Mouse (Mus musculus): ENCODE measurements at regions not wholly inside any gene's neighbourhood (a gene's known extent, or its start where the extent isn't known, plus 50 kb on each side); places are given as distances from the start of the nearest gene placed in this dataset.
"Not testable (repeated sequence)": the region's sequence is repeated elsewhere in the genome, so short reads cannot be mapped to it uniquely, and the experiment has no call there.

DNA sequence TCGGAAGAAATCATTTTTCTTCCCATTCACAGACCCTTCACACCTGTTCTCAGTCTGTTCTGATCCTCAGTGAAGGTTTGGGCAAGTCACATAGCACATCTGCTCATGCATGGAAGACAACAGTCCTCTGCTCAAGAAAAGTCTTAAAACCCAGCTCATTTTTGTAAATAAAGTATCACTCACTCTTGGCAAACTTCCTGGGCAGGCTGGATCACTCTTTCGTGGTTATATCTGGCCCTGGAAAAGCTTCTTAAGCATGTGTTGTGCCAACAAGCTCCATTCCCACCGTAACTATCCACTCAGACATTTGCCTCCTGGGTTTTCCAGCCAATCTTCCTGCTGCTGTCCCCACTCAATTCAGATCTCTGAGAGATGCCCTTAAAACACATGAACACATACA is 103.2 kb upstream of the Cep85l start:
- peak; percentile 60 for DNase-seq (ENCODE audit: low read depth)

DNA sequence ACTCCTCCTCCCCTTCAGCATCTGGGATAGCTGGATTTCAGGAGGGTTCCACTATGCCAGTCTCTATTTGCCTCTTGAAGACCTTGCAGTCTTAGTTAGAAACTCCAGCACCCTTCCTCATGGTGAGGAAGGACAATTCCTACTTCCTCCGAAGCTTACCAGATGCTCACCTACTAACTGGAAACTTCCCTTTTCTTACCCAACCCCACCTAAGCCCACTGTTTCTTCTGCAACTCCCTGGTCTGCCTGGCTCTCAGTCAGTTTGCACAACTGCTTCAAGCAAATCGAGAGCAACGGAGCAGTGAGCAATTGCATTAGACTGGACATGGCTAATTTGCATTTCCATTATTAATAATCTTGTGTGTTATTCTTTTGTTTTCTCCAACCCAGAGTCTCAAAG is 90.5 kb upstream of the Cep85l start:
- no peak for DNase-seq (ENCODE audit: low read depth)

DNA sequence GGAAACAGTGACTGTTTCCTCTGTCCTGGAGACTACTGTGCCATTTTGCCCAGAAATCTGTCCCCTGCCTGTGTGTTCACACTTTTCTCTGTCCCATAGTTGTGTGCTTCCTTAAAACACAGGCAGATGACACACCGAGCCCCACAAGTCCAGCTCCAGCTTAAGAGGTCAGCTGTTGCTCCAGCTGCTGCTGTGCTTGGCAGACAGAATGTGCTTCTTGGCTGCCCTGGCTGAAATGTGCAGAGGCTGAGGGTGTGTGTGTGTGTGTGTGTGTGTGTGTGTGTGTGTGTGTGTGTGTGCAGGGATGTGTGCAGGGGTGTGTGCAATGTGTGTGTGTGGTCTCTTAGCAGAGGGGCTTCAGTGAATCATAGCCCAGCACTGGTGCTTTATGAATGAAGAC is 89.9 kb upstream of the Cep85l start:
- peak; percentile 30 for DNase-seq (ENCODE audit: low read depth)

DNA sequence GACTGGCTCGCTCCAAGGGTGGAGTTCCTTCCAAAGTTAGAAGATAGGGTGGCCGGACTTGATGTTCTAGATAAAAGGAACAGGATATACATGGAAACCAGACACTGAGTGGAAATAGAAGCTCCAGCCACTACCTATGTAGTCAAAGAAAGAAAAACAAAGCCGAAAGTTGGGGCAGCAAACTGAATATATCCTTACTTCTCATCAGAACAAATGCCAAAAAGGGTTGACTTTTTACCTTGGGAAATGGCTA is 88.5 kb upstream of the Cep85l start:
- no peak for DNase-seq (ENCODE audit: low read depth)

DNA sequence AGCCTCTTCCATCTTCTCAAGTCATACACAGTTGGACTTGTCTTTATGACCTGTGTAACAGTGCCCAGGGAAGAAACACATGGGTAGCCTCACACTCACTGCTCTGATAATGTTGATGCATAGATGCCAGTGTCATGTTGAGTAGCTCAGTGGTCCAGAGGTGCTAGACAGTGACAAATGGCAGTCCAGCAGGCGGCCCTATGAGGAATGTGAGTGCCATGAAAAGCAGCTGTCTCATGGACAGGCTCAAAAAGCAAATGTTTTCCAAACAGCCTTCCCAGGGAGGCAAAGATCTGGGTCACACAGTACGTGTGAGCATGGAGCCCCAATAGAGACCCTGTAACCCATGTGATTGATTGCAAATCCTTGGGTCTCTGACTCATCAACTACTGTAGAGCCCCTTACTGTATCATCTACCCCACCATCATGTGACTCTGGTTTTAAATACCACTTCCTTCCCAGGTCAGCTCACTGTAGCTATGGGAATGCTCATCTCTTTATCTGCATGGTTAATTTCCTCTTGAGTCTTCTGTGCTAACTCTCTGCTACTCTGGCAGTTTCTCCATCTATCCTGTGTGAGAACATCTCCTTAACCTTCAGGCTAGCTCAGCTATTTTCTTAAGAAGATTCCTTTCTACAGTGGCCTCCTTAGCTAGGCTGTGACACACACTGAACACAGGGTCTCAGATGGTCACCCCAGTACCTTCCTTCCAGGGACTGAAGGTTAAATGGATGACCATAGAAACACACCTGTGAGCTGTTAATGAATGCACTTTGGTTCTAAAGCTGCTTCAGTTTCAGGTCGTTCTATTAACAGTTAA is 87.9 kb upstream of the Cep85l start:
- no peak for DNase-seq (ENCODE audit: low read depth)

DNA sequence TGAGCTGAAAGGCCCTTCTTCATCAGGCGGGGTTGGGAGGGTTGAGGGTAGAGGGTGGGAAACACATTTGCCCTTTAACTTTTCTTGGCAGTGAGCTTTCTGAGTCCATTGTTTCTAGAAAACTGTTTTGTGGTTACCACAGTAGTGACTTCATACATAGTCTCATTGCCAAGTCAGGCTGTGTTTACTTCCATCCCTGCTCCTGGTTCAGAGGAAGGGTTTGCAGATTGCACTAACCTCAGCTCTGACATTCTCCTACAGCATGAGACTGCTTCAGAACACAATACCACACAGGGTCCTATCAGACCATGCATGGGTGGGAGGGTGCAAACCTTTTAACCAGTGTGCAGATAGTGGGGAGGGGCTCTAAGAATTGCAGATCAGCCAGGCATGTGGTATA is 87.1 kb upstream of the Cep85l start:
- peak; percentile 49 for DNase-seq (ENCODE audit: low read depth)

DNA sequence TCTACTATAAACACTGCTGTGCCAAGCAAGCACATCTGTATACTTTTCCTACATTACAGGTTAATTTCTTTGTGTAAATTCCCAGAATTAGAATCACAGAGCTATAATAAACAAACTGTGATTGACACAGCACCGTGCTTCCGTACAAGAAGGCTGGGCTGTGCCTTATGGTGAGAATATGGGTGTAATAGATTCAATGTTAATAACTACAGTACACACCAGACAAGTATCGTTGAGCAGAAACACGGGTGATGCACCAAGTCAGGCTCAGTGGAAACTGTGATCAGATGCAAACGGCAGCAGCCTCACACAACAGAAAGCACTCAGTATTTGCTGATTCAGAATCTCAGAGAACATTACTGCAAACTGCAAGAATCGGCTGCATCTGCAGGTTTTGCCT is 86.5 kb upstream of the Cep85l start:
- DNase-seq (ENCODE audit: low read depth): no peak

DNA sequence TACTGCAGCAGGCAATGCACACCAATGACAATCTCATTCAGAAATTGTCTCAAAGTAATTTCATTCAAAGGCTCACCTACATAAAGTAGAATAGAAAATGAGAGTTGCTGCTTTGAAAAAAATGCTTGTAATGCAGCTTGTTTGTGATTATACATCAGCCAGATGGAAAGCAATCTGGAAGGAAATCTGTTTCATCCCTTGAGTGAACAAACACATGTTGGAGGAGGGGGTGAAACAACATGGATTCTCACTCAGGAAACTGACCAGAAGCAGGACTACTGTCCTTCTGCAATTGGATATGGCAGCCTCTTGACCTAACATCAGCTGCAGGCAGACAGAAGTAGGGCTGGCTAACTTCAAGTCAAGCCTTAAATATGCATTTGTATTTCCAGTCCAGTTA is 84.8 kb upstream of the Cep85l start:
- no peak for DNase-seq (ENCODE audit: low read depth)

DNA sequence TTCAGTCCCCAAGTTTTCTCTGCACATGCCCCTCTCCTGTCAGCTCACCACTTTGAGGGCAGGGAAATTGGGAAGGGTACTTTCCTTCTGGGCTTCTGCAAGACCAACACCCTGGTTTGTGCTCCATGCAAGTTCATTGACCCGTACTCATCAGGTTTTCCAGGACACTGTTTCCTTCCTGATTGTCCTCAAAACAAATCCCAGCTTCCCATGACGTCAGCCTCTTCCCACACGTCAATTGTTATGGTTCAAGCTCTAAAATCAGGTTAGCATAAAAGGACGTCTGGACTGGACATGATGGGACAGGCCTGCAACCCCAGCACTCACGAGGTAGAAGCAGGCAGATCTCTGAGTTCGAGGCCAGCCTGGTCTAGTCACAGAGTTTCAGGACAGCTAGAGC is 84.3 kb upstream of the Cep85l start:
- no peak for DNase-seq (ENCODE audit: low read depth)

DNA sequence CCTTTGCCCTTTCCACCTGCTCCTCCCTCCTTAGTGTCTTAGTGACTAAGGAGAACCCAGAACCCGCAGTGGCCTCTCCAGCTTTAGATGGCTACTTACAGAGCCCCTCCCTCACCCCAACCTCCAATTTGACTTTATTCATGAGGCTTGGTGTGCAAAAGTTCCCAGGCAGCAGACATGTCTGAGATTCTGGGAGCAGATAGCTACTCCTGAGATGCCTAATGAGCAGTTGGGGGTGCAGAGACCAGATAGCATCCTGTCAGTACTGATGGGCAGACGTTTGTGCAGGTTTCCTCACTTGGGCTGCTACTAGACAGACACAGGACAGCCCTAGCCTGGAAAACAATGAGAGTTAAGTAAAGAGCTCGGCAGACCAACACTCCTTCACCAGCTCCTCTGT is 83.7 kb upstream of the Cep85l start:
- no peak for DNase-seq (ENCODE audit: low read depth)

DNA sequence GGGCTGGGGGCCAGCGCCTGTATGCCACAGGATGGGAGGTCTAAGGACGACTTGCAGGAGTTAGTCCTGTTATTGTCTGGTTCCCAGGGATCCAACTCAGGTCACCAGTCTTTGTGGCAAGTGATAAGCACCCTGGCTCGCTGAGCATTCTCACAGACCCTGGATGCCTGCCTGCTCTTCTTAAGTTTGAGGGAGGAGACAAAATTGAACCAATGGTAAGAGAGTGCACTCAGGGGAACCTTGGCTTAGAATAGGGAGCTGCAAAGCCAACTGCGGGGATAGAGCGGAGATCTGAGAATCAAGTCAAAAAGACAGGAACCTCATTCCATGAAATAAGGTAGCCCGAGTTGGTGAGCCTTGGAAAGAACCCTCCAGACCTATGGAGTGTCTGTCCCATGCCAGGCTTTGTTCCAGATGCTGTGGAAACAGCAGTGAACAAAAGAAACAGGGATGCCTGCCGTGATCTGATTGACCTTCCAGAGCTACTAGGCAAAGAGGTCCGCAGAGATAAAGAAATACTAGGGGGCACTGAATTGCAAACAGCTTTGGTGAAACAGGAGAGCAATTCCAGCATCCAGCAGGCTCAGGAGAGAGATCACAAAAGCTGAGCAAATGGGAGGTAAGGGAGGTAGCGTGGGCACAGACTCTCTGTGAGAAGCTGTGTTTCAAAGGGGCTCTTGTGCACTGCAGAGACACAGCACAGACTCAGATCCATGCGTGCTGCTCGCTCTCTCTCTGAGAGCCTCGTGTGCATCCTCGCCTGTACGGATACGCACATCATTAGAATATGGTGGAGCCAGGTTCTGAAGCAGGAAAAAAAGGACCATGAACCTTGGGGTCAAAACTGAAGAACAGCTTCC is 82.9 kb upstream of the Cep85l start:
- no peak for DNase-seq (ENCODE audit: low read depth)

DNA sequence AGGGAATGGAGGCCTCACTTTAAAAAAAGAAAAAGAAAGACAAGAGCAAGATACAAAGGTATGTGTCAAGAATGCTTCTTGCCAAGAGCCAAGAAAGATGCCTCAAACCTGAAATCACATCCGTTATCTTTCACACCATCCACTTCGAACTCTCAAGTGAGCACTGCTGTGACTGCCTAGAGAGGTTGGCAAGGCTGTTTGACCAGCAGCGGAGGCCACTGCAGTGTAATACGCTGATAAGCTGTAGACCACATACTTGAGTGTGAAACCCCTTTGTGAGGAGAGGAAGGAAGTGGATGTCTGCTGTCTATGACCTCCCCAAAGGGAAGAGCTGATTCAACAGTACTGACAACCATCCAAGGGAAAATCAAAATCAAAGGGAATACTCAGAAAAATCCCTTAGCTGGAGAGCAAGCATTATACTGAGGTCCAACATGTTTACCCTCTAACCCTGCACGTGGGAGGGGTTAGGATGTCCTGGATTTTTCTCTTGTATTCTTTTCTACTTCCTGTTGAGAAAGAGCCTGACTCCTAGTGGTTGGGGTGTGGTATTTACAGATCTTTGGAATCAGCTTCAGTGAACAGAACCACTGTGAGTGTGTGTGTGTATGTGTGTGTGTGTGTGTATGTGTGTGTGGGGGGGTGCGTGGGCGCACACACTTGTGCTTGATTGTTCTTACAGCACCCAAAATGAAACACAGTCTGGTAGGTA is 81.5 kb upstream of the Cep85l start:
- DNase-seq (ENCODE audit: low read depth): peak; percentile 27

DNA sequence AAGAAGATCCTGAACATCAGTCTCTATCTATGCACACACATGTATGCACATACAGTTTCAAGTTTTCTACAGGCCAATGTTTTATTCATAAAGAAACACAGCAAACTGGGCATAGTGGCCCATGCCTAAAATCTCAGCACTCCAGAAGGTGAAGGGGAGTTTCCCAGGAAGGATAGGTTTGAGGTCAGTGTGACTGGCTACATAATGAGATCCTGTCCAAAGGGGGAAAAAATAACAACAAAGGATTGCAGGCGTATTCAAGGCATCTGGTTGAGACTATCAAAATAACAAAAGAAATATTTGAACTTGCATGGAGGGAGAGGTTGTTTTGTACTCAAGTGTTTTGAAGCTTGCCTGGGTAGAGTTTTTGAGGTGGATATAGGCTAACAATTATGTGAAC is 80.0 kb upstream of the Cep85l start:
- not testable (repeated sequence) for DNase-seq (ENCODE audit: low read depth)

DNA sequence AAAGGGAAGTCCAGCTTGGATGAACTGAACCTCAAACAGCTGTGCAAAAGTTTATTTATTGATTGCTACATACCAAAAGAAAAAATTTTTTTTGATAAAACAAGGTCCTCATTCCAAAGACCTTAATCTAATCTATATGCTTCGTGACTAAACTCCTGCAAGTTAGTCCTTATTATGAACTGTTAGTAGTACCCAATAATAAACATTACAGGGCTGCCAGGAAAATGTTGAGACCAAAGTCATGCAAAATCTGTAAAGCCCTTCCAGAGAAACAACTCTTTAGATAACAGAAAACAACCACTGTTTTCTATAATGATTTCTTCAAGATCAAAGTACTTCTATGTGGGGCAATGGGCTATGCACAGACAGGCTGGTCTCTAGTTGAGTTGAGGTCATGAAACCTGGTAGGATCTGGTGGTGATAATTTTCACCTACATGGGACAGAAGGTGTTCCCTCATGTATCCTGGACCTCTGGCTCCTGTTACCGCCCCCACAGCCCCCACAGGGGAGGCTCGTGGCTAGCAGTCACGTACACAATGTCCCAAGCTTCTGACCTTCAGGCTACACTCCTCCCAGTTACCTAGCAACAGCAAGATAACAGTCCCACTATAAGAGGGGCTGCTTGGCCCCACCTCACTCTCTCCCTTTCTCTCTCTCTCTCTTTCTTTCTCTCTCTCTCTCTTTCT is 76.4 kb upstream of the Cep85l start:
- DNase-seq (ENCODE audit: low read depth): no peak

DNA sequence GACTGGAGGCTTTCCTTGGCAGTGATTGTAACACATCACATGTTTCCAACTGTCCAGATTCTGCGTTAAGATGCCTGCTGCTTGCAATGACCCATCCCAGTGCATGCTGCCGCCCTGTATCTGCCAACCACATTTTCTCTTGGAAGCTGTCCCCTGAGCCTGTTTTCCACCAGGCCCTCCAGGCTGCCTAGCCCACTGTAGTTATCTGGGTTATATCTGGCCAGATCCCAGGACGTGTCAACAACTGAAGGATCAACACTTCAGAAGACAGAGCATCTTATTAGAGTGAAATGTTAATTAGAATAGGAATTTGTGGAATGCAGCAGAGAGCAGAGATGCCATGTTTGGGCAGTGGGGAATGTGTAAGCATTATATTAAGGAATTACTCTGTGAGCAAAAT is 65.0 kb upstream of the Cep85l start:
- DNase-seq (ENCODE audit: low read depth): no peak

DNA sequence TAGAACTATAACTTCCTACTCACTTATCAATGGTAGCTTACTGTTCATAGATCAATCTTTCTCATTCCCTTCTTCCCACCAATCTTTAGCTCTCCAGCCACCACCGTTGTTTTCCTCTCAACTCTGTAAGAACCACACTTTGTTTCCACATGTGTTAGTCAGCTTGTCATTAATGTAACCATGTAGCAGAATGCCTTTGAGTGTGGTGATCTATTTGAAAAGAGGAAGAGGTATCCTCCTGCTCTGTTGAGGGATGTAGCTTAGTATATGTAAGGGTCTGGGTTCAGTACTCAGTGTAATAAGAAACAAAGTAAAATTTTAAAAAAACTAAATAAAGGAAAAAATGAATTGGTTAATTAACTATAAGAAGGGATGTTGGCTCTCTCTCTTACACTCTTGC is 63.7 kb upstream of the Cep85l start:
- DNase-seq (ENCODE audit: low read depth): no peak

DNA sequence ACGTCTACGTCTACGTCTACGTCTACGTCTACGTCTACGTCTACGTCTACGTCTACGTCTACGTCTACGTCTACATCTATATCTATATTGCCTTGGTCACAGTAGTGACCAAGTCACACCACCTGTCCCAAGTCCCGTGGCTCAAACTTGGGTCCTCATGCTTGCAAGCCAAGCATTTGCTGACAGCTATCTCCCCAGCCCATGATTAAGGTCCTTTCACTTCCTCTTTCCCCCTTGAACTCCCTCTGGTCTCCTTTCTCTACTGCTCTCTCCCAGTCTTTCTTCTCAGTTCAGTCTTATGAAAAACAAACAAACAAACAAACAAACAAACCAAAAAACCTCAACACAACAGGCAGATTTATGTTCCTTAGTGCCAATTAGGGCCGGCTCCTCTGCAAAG is 63.2 kb upstream of the Cep85l start:
- DNase-seq (ENCODE audit: low read depth): no peak

DNA sequence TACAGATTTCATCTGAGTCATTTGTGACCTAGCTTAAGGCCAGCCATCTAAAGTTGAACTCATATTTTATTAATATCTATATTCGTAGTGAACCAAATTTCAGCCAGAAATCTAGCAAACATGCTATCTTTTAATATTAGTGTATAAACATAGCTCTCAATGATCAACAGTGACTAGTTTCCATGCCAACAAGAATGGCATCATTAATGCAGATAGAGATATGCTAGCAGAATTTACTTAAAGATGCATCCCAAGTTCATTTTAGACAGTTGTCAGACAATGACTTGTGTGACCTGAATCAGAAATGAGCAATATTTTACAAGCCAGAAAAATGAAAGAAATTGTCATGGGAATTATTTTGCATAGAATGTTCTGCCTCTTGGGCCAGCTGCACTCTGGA is 60.5 kb upstream of the Cep85l start:
- no peak for DNase-seq (ENCODE audit: low read depth)

DNA sequence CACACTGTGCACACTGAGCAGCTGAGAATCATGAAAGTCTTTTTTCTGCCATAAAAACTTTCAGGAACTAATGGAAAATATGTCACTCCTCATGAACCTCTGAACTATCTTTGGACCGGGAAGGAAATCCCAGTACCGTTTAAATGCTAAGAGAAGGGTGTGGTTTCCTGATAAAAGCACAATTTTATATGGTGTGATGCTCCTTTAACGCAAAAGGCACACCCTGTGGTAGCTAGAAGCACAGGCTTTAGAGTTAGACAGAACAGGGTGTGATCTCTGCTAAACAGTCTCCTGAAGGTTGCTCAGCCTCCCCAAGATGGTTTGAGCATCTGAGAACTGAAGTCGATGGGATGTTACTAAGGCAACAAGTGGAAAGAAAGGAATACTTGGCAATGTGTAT is 58.6 kb upstream of the Cep85l start:
- no peak for DNase-seq (ENCODE audit: low read depth)

DNA sequence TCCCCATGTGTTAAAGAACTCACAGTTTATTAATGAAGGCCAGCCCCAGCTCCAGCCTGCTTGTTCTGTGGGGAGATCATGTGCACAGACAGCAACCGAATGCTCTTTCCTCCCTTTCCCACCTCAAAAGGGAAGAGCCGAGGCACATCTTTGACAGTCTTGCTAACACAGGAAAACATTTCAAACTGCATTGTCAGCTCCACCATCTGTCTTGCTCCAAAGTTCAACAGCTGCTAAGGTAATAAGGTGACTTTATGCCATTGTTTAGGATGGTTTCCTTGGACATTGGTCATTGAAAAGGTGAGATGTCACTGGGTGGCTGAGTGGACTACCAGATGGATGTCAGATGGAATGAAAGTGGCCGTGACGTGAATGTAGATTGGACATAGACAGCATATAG is 58.0 kb upstream of the Cep85l start:
- DNase-seq (ENCODE audit: low read depth): no peak

DNA sequence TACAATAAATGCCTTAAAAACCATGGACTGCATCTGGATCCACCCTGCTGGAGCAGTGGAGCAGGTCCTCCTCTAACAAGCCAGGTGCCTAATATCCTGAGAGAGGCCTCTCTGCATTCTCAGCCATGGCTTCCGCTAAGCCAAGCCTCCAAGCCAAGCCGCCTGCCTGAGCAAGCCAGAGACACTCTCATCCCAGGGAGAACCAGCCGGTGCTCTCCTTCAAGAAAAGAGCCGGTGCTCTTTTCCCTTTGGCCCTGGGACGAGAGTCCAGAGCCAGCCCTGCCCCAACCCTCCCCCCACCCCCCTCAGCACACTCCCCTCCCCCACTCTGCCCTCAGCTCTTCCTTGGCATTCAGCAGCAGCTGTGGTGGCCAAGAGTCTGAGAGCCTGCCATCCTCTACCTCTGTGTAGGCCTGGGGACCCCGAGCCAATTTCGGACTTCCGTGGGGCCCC is 56.3 kb upstream of the Cep85l start:
- no peak for DNase-seq (ENCODE audit: low read depth)

DNA sequence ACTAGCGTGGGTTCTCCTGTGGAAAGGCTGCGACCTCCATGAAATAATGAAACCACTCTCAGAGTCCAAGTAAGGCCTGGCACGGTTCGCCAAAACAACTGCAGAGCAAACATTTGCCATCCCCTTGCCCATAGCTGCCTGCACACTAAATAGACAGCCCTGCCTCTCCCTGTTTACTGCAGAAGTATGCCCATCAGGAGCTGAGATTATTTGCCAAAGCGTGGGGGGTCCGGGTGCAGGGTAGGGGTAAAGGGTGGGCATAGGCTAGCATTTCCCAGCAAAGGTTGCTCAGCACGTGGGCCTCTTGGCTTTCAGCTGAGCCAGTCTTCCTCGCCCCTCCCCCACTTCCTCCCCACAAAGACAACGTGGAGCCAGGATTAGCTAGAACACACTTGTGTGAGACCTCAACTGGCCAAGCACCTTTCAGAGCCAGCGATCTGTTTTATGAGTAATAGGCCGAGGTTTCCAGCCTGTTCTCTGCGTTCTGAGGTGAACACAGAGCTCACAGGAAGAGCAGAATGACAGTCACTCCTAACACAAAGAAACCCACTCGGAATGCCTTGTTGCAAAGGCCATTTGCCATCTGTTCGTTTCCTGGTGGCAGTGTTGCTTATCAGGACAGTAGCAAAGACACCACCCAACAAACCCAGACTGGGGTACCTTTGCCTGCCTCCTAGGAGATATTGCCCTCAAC is 55.6 kb upstream of the Cep85l start:
- peak; percentile 42 for DNase-seq (ENCODE audit: low read depth)

All from NIH3T3 (cell line).